Mouse (Mus musculus): ENCODE measurements around the gene Agrp. TPM values are rescaled to one million over a fixed set of nuclear protein-coding genes. Genes with fewer than 3 reads are reported as not detected.
"Not testable (repeated sequence)": the region's sequence is repeated elsewhere in the genome, so short reads cannot be mapped to it uniquely, and the experiment has no call there.

Gene Agrp
- polyA plus RNA-seq, 1 experiment from 2014 or later: 0.54 TPM

DNA sequence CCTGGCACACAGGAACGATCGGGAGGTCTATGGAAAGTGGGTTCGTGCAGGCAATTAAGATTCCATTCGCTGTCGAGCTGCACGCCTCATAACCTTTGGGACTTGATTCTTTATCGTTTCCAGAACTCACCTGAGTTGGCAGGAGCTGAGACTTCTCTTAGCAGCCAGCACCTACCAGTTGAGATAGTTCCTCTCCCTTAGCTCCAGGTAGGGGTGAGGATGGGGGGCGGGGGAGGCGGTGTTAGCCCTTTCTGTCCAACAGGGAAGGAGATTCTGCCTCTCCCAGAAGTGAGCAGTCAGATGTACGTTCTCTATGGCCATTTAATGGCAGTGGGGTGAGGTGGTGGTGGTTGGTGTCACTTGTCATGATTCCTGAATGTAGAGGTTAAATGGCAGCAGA, 30.1 kb downstream of the Agrp start:
- WGBS: 4% methylated on average over 10 of the region's 10 CpGs
- Histone ChIP-seq H3K4me1 (ENCODE audit: control insufficient read depth in 2 of 2, insufficient read depth in 2 of 2, low read length in 2 of 2) (peaks cover 14 to 23% of the 10 kb centered on the region in 2 experiments), H3K27ac (replicated peaks in 1 of 2; ENCODE audit: control insufficient read depth in 1 of 2, insufficient read depth in 1 of 2, low read depth in 2 of 2, low read length in 2 of 2) (peak overlapping the region; percentile 89 to 92), H3K9ac (ENCODE audit: low read length) (peak overlapping the region; percentile 96), H3K9me3 (ENCODE audit: control insufficient read depth, low read length) (no peaks in the 10 kb centered on the region), H3K36me3 (ENCODE audit: control insufficient read depth, insufficient read depth, low read length) (peaks cover 6% of the 10 kb centered on the region), H3K4me2 (ENCODE audit: low read length) (peak overlapping the region; percentile 89), H3K4me3 (ENCODE audit: control insufficient read depth in 1 of 2, insufficient read depth in 1 of 2, low read depth in 1 of 2, low read length in 2 of 2) (peak overlapping the region; percentile 88 to 97), H3K27me3 (ENCODE audit: control insufficient read depth, insufficient read depth, low read length) (no peaks in the 10 kb centered on the region)
- no peak for ATAC-seq (ENCODE audit: insufficient number of reproducible peaks, insufficient read depth, low FRiP score, low read depth)

DNA sequence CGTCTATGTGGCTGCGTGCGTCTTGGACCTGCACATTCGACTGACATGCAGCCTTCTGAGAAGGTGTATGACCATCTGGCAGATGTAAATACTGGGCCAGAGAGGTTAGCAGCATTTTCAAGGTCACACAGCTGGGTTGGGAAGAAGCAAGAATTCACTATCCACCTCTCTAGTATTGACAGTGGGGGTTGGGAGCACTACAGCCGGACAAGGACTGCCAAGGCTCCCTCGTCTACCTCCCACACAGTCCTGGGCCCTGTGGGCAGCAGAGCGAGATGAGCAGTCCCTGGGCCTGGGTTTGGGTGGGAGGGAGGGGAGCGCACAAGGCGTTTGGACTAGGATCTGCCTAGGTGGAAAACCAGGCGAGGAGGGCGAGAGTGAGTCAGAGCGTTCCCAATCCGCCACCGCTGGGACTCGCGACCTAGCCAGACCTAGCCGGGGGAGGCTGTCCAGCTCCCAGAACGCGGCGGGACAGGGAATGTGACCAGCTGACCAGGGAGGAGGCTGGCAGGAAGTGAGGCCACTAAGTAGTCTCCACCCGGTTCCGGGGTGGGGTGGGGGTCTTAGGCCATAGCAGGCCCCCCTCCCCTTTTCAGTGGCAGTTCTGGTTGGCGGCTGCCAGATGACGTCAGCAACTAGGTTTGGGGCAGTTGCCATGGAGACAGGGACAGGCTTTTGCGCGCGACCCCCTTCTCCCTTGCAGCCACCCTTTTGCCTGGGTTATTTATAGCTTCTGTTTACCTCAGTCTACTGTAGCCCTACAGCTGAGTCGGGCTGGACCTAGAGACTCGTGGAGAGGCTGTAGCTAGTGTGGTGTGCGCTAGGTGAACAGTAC, 30.8 kb downstream of the Agrp start:
- H3K4me1 ChIP-seq (ENCODE audit: control insufficient read depth in 2 of 2, insufficient read depth in 2 of 2, low read length in 2 of 2): peaks cover 14 to 23% of the 10 kb centered on the region in 2 experiments
- H3K36me3 ChIP-seq (ENCODE audit: control insufficient read depth, insufficient read depth, low read length): peaks cover 4% of the 10 kb centered on the region
- no peaks in the 10 kb centered on the region for H3K9me3 ChIP-seq (ENCODE audit: control insufficient read depth, low read length)
- peak overlapping the region; percentile 89 for H3K4me2 ChIP-seq (ENCODE audit: low read length)
- H3K4me3 ChIP-seq (ENCODE audit: control insufficient read depth in 1 of 2, insufficient read depth in 1 of 2, low read depth in 1 of 2, low read length in 2 of 2): peak overlapping the region; percentile 88 to 97
- H3K27ac ChIP-seq (replicated peaks in 1 of 2; ENCODE audit: control insufficient read depth in 1 of 2, insufficient read depth in 1 of 2, low read depth in 2 of 2, low read length in 2 of 2): peak overlapping the region; percentile 89 to 92
- WGBS: 2% methylated on average over 30 of the region's 30 CpGs
- ATAC-seq (ENCODE audit: insufficient number of reproducible peaks, insufficient read depth, low FRiP score, low read depth): peak; percentile 59
- H3K27me3 ChIP-seq (ENCODE audit: control insufficient read depth, insufficient read depth, low read length): no peaks in the 10 kb centered on the region
- H3K9ac ChIP-seq (ENCODE audit: low read length): peak overlapping the region; percentile 96

DNA sequence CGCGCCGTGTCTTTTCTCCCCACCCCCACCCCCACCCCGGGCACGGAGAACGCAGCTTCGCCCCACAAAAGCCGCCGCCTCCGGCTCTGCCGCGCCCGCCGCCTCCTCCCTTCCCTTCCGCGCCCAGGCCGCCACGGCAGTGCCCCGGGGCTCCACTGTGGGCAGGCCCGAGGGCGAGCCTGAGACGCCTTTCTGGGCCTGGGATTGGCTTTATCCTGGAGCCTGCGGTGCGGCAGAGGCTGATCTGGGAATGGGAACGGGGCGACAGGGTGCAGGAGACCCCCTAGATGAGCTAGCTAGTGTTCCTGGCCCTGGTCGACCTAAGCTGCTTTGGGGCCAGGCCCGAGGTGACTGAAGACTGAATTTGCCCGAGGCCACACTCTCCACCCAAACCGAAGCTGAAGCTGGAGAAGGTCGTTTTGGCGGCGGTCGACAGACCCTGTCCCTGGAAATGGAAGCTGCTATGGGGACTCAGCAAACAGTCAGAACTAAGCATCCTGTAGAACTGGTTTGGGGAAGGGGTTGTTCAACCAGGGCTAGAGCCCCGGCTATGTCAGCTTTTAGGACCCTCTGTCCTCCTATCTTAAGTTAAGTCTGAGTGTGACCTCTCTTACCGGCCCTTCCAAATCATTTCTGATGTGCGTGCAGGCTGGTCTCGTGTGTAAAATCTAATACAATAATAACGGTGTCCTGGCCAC, 31.6 kb downstream of the Agrp start:
- WGBS: under 1% methylated on average over 39 of the region's 39 CpGs
- H3K4me1 ChIP-seq (ENCODE audit: control insufficient read depth in 2 of 2, insufficient read depth in 2 of 2, low read length in 2 of 2): peaks cover 14 to 23% of the 10 kb centered on the region in 2 experiments
- H3K36me3 ChIP-seq (ENCODE audit: control insufficient read depth, insufficient read depth, low read length): no peaks in the 10 kb centered on the region; the same call in 1 of the 2 replicates
- H3K9ac ChIP-seq (ENCODE audit: low read length): peak overlapping the region; percentile 96
- H3K4me3 ChIP-seq (ENCODE audit: control insufficient read depth in 1 of 2, insufficient read depth in 1 of 2, low read depth in 1 of 2, low read length in 2 of 2): peak overlapping the region; percentile 88 to 97
- H3K27ac ChIP-seq (replicated peaks in 1 of 2; ENCODE audit: control insufficient read depth in 1 of 2, insufficient read depth in 1 of 2, low read depth in 2 of 2, low read length in 2 of 2): peak overlapping the region; percentile 89 to 92
- peak overlapping the region; percentile 89 for H3K4me2 ChIP-seq (ENCODE audit: low read length)
- H3K9me3 ChIP-seq (ENCODE audit: control insufficient read depth, low read length): no peaks in the 10 kb centered on the region
- peak; percentile 41 for ATAC-seq (ENCODE audit: insufficient number of reproducible peaks, insufficient read depth, low FRiP score, low read depth)
- no peaks in the 10 kb centered on the region for H3K27me3 ChIP-seq (ENCODE audit: control insufficient read depth, insufficient read depth, low read length)

DNA sequence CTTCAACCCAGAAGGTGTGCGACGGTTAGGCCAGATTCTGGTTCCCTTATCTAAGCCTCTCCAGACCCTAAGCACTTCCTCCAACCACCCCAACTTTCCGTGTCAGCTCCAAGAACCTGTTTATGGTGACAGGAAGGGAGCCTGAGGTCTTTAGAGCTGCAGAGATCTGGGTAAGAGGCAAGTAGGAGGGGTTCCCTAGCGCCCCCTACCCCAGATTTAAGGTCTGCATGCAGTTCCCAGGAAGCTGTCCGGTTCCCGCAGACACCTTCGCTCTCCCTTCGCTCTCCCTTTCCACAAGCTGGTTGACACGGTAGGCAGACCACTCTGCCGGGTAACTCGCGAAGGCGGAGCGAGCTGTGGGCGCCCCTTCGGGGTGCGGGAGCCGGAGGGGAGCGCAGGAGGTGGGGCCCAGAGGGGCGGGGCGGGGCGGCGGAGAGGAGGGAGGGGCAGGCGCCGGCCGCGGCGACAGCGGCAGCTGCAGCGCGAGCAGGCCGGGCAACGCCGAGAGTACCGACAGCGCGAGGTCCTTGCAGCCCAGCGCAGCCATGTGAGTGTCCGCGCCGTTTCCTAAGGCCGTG, 32.3 kb downstream of the Agrp start, which contains the start of gene Ripor1:
Gene Ripor1 (plus strand): TSS at position 452 of the 578 bp plus-strand sequence.
- Histone ChIP-seq H3K9me3 (ENCODE audit: control insufficient read depth, low read length) (no peaks in the 10 kb centered on the region), H3K27me3 (ENCODE audit: control insufficient read depth, insufficient read depth, low read length) (no peaks in the 10 kb centered on the region), H3K27ac (replicated peaks in 1 of 2; ENCODE audit: control insufficient read depth in 1 of 2, insufficient read depth in 1 of 2, low read depth in 2 of 2, low read length in 2 of 2) (peak within 1 kb of the TSS; percentile 89 to 92), H3K9ac (ENCODE audit: low read length) (peak within 1 kb of the TSS; percentile 96), H3K4me3 (ENCODE audit: control insufficient read depth in 1 of 2, insufficient read depth in 1 of 2, low read depth in 1 of 2, low read length in 2 of 2) (peak within 1 kb of the TSS; percentile 88 to 97), H3K4me2 (ENCODE audit: low read length) (peak within 1 kb of the TSS; percentile 89), H3K36me3 (ENCODE audit: control insufficient read depth, insufficient read depth, low read length) (no peaks in the 10 kb centered on the region), H3K4me1 (ENCODE audit: control insufficient read depth in 2 of 2, insufficient read depth in 2 of 2, low read length in 2 of 2) (peaks cover 14 to 23% of the 10 kb centered on the region in 2 experiments)
- 0% methylated on average over 25 of the region's 42 CpGs for WGBS
- ATAC-seq (ENCODE audit: insufficient number of reproducible peaks, insufficient read depth, low FRiP score, low read depth): peak; percentile 73

DNA sequence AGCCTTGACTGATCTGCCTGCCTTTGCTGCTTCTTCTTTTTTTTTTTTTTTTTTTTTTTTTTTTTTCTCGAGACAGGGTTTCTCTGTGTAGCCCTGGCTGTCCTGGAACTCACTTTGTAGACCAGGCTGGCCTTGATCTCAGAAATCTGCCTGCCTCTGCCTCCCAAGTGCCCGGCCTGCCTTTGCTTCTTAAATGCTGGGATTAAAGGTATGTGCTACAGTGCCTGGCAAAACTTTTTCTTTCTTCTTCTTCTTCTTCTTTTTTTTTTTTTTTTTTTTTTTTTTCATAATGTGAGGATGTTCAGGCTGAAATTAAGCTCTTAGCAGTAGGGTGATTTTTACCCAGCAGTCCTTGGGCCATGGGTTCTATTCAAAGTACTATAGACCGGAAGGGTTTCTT, 34.7 kb downstream of the Agrp start:
- not testable (repeated sequence) for ATAC-seq (ENCODE audit: insufficient number of reproducible peaks, insufficient read depth, low FRiP score, low read depth); H3K27ac ChIP-seq (replicated peaks in 1 of 2; ENCODE audit: control insufficient read depth in 1 of 2, insufficient read depth in 1 of 2, low read depth in 2 of 2, low read length in 2 of 2); H3K9me3 ChIP-seq (ENCODE audit: control insufficient read depth, low read length); H3K36me3 ChIP-seq (ENCODE audit: control insufficient read depth, insufficient read depth, low read length); H3K4me3 ChIP-seq (ENCODE audit: control insufficient read depth in 1 of 2, insufficient read depth in 1 of 2, low read depth in 1 of 2, low read length in 2 of 2); H3K9ac ChIP-seq (ENCODE audit: low read length); H3K27me3 ChIP-seq (ENCODE audit: control insufficient read depth, insufficient read depth, low read length); H3K4me2 ChIP-seq (ENCODE audit: low read length)
- 86% methylated on average over 3 of the region's 3 CpGs for WGBS
- peaks cover 11 to 12% of the 10 kb centered on the region in 2 experiments for H3K4me1 ChIP-seq (ENCODE audit: control insufficient read depth in 2 of 2, insufficient read depth in 2 of 2, low read length in 2 of 2)

DNA sequence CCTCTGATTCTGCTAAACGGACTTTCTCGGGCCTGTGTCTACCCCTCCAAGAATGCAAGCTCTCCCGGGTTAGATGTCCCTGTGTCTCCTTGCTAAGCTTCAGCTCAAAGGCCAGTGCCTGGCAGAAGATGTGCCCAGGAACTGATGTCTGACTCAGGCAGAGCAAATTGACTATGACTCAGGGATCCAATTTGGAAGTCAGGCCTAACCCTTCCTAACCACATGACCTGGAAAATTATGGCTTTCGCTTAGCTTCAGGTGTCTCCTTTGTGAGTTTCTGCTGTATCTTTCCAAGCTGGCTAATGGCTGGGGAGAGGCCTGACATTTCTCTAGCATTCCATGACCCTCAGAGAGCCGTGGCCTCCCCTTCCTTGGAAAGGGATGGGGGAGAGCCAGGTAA, 35.9 kb downstream of the Agrp start:
- Histone ChIP-seq H3K4me2 (ENCODE audit: low read length) (no peak overlapping the region), H3K27ac (replicated peaks in 1 of 2; ENCODE audit: control insufficient read depth in 1 of 2, insufficient read depth in 1 of 2, low read depth in 2 of 2, low read length in 2 of 2) (no peak overlapping the region), H3K36me3 (ENCODE audit: control insufficient read depth, insufficient read depth, low read length) (no peaks in the 10 kb centered on the region), H3K4me3 (ENCODE audit: control insufficient read depth in 1 of 2, insufficient read depth in 1 of 2, low read depth in 1 of 2, low read length in 2 of 2) (no peak overlapping the region), H3K4me1 (ENCODE audit: control insufficient read depth in 2 of 2, insufficient read depth in 2 of 2, low read length in 2 of 2) (peaks cover 8 to 9% of the 10 kb centered on the region in 2 experiments), H3K9ac (ENCODE audit: low read length) (no peak overlapping the region), H3K27me3 (ENCODE audit: control insufficient read depth, insufficient read depth, low read length) (no peaks in the 10 kb centered on the region), H3K9me3 (ENCODE audit: control insufficient read depth, low read length) (no peaks in the 10 kb centered on the region)
- 66% methylated on average over 5 of the region's 5 CpGs for WGBS
- ATAC-seq (ENCODE audit: insufficient number of reproducible peaks, insufficient read depth, low FRiP score, low read depth): no peak

DNA sequence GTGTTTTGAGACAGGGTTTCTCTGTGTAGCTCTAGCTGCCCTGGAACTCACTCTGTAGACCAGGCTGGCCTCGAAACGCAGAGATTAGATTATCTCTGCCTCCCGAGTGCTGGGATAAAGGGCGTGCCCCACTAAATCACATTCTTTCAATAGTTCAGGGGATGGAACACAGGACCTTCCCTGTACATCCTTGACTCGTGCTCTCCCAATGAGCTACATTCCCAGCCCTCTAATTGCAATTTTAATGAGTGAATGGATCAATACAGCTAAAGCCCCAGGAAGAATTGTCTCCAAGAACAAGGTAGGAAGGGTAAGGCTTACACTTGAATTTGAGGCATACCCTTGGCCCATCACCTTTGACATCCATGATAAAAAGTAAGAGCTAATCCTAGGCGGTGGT, 38.4 kb downstream of the Agrp start:
- H3K9me3 ChIP-seq (ENCODE audit: control insufficient read depth, low read length): no peaks in the 10 kb centered on the region
- H3K4me2 ChIP-seq (ENCODE audit: low read length): no peak overlapping the region
- 58% methylated on average over 6 of the region's 6 CpGs for WGBS
- H3K27ac ChIP-seq (replicated peaks in 1 of 2; ENCODE audit: control insufficient read depth in 1 of 2, insufficient read depth in 1 of 2, low read depth in 2 of 2, low read length in 2 of 2): no peak overlapping the region
- no peaks in the 10 kb centered on the region for H3K36me3 ChIP-seq (ENCODE audit: control insufficient read depth, insufficient read depth, low read length)
- no peak overlapping the region for H3K4me3 ChIP-seq (ENCODE audit: control insufficient read depth in 1 of 2, insufficient read depth in 1 of 2, low read depth in 1 of 2, low read length in 2 of 2)
- no peaks in the 10 kb centered on the region for H3K27me3 ChIP-seq (ENCODE audit: control insufficient read depth, insufficient read depth, low read length)
- ATAC-seq (ENCODE audit: insufficient number of reproducible peaks, insufficient read depth, low FRiP score, low read depth): no peak
- H3K4me1 ChIP-seq (ENCODE audit: control insufficient read depth in 2 of 2, insufficient read depth in 2 of 2, low read length in 2 of 2): peaks cover 8 to 18% of the 10 kb centered on the region in 2 experiments
- H3K9ac ChIP-seq (ENCODE audit: low read length): no peak overlapping the region

Data from heart, embryonic 14.5 days (tissue).